ENCODE assay signal across 15 mouse cellular contexts in genomic region chr6:30332262-30332661, GRCm38 (mm10). TPM values are rescaled to one million over a fixed set of nuclear protein-coding genes. Genes with fewer than 3 reads are reported as not detected.
DNase-seq lines count a peak whose midpoint lies in the region; ATAC-seq and TF ChIP-seq lines count a peak whose summit lies in the region.
"Had no signal": no experiment of that assay in that cellular context is flagged by ENCODE, and none has a peak within 500 bp of the region (broad histone marks: within the 10 kb centered on the region; RNA-seq: fewer than 3 reads in every experiment).

No protein-coding gene starts in this region.

- 48% methylated on average over 4 of the region's 4 CpGs for WGBS in lung, postnatal 0 days
- 43% methylated on average over 4 of the region's 4 CpGs for WGBS in embryonic facial prominence, embryonic 10.5 days
- WGBS in intestine, embryonic 14.5 days, result 51% methylated on average over 4 of the region's 4 CpGs
- WGBS in hindbrain, embryonic 13.5 days, result 72% methylated on average over 4 of the region's 4 CpGs

- no peak overlapping the region for H3K9ac ChIP-seq in lung, postnatal 0 days (replicated peaks; ENCODE audit: low read depth)
- H3K9ac ChIP-seq in intestine, embryonic 14.5 days (ENCODE audit: low read length), result no peak overlapping the region
- no peak overlapping the region for H3K9ac ChIP-seq in hindbrain, embryonic 13.5 days
- H3K9ac ChIP-seq: hindbrain, embryonic 14.5 days had no signal

- H3K27ac ChIP-seq in lung, postnatal 0 days (ENCODE audit: low read length), result no peak overlapping the region
- H3K27ac ChIP-seq in embryonic facial prominence, embryonic 10.5 days (replicated peaks), result peak overlapping the region; percentile 19; the same call in 1 of the 2 replicates
- peak overlapping the region; percentile 47; the same call in 1 of the 2 replicates for H3K27ac ChIP-seq in intestine, embryonic 14.5 days (ENCODE audit: low read depth)
- H3K27ac ChIP-seq in hindbrain, embryonic 13.5 days, result no peak overlapping the region
- H3K27ac ChIP-seq: hindbrain, embryonic 14.5 days had no signal

- TF ChIP-seq CTCF in lung, postnatal 0 days (IDR thresholded peaks at IDR 0.05), result no peak

- no peaks in the 10 kb centered on the region for H3K27me3 ChIP-seq in lung, postnatal 0 days (replicated peaks; ENCODE audit: insufficient read depth, low read length)
- H3K27me3 ChIP-seq in embryonic facial prominence, embryonic 10.5 days (replicated peaks; ENCODE audit: low read depth, poor library complexity, severe bottlenecking), result no peaks in the 10 kb centered on the region
- no peaks in the 10 kb centered on the region for H3K27me3 ChIP-seq in intestine, embryonic 14.5 days (replicated peaks; ENCODE audit: control insufficient read depth, insufficient read depth, low read length)
- no peaks in the 10 kb centered on the region for H3K27me3 ChIP-seq in hindbrain, embryonic 13.5 days
- H3K27me3 ChIP-seq: Patski had no signal

- no peaks in the 10 kb centered on the region for H3K36me3 ChIP-seq in lung, postnatal 0 days (ENCODE audit: insufficient read depth, low read length)
- no peaks in the 10 kb centered on the region for H3K36me3 ChIP-seq in embryonic facial prominence, embryonic 10.5 days (replicated peaks)
- no peaks in the 10 kb centered on the region for H3K36me3 ChIP-seq in intestine, embryonic 14.5 days (ENCODE audit: control insufficient read depth, insufficient read depth, low read length)
- H3K36me3 ChIP-seq in hindbrain, embryonic 13.5 days, result no peaks in the 10 kb centered on the region

- no peak overlapping the region for H3K4me2 ChIP-seq in lung, postnatal 0 days (replicated peaks; ENCODE audit: low read depth, low read length)
- H3K4me2 ChIP-seq in intestine, embryonic 14.5 days (ENCODE audit: low read length), result no peak overlapping the region
- H3K4me2 ChIP-seq in hindbrain, embryonic 13.5 days, result no peak overlapping the region
- H3K4me2 ChIP-seq: hindbrain, embryonic 14.5 days; liver, embryonic 11.5 days had no signal

- H3K4me3 ChIP-seq in lung, postnatal 0 days (ENCODE audit: low read depth, low read length), result no peak overlapping the region
- H3K4me3 ChIP-seq in embryonic facial prominence, embryonic 10.5 days, result no peak overlapping the region
- H3K4me3 ChIP-seq in intestine, embryonic 14.5 days (ENCODE audit: low read depth, low read length), result no peak overlapping the region
- H3K4me3 ChIP-seq in hindbrain, embryonic 13.5 days, result no peak overlapping the region

- H3K4me1 ChIP-seq in lung, postnatal 0 days (ENCODE audit: insufficient read depth, low read depth, low read length), result peaks cover 5% of the 10 kb centered on the region; the same call in 1 of the 2 replicates
- H3K4me1 ChIP-seq in embryonic facial prominence, embryonic 10.5 days, result peaks cover 9% of the 10 kb centered on the region
- 0 out of 2 replicates have a peak, but pooled peaks cover 4% of the 10 kb centered on the region for H3K4me1 ChIP-seq in intestine, embryonic 14.5 days (replicated peaks; ENCODE audit: control insufficient read depth, insufficient read depth, low read length)
- H3K4me1 ChIP-seq in hindbrain, embryonic 13.5 days (replicated peaks), result no peaks in the 10 kb centered on the region

- no peaks in the 10 kb centered on the region for H3K9me3 ChIP-seq in lung, postnatal 0 days (ENCODE audit: low read length)
- H3K9me3 ChIP-seq in embryonic facial prominence, embryonic 10.5 days, result no peaks in the 10 kb centered on the region
- no peaks in the 10 kb centered on the region for H3K9me3 ChIP-seq in intestine, embryonic 14.5 days (ENCODE audit: control insufficient read depth, low read length)
- H3K9me3 ChIP-seq in hindbrain, embryonic 13.5 days, result no peaks in the 10 kb centered on the region

- peak; percentile 16 for DNase-seq in lung, postnatal 0 days (ENCODE audit: low spot score)
- no peak for DNase-seq in lung, postnatal 4 days
- peak; percentile 28 for DNase-seq in embryonic facial prominence, embryonic 10.5 days (ENCODE audit: low spot score)
- DNase-seq in intestine, embryonic 14.5 days (ENCODE audit: low spot score), result no peak
- DNase-seq in liver, result no peak
- no peak for DNase-seq in layer of hippocampus, postnatal 10 days (ENCODE audit: low spot score in 2 of 2)
- DNase-seq: heart, postnatal 10 days; kidney, postnatal 14 days; thymus, adult 2 months had no signal

- TF ChIP-seq EP300 in lung, postnatal 0 days (IDR thresholded peaks at IDR 0.05), result no peak

- no peak for ATAC-seq in lung, postnatal 0 days
- peak; percentile 27; the same call in 1 of the 2 replicates for ATAC-seq in intestine, embryonic 14.5 days (replicated peaks; ENCODE audit: low FRiP score, low TSS enrichment, low read depth)
- ATAC-seq in hindbrain, embryonic 13.5 days (ENCODE audit: low FRiP score), result no peak
- ATAC-seq: forebrain, embryonic 16.5 days; midbrain, embryonic 16.5 days; Patski had no signal

RNA-seq across cellular contexts. Expression of gene Ube2h, which starts 27.9 kb away (rescaled TPM):
- 34.5 and 40.3 TPM in 2 replicates for polyA plus RNA-seq in lung, postnatal 0 days (2015; fragmentation: Nextera tagmentation; extraction: Ambion mirVana)
- polyA plus RNA-seq in embryonic facial prominence, embryonic 10.5 days (2016; fragmentation: Nextera tagmentation; extraction: Ambion mirVana), result 34.0 and 35.4 TPM in 2 replicates
- 50.5 and 50.8 TPM in 2 replicates for polyA plus RNA-seq in intestine, embryonic 14.5 days (2014; fragmentation: Nextera tagmentation; extraction: Ambion mirVana)
- polyA plus RNA-seq in hindbrain, embryonic 13.5 days (2015; fragmentation: Nextera tagmentation; extraction: Ambion mirVana), result 58.1 and 61.0 TPM in 2 replicates
- 10 to 100 TPM; 94.0 to 96.5 TPM for total RNA-seq in layer of hippocampus, postnatal 10 days (2021)

RNA-seq across cellular contexts. Expression of gene Zc3hc1, which starts 58.6 kb away (rescaled TPM):
- 22.9 and 23.6 TPM in 2 replicates for polyA plus RNA-seq in lung, postnatal 0 days (2015; fragmentation: Nextera tagmentation; extraction: Ambion mirVana)
- 84.6 and 90.8 TPM in 2 replicates for polyA plus RNA-seq in embryonic facial prominence, embryonic 10.5 days (2016; fragmentation: Nextera tagmentation; extraction: Ambion mirVana)
- polyA plus RNA-seq in intestine, embryonic 14.5 days (2014; fragmentation: Nextera tagmentation; extraction: Ambion mirVana), result 50.4 and 58.4 TPM in 2 replicates
- 64.9 and 71.4 TPM in 2 replicates for polyA plus RNA-seq in hindbrain, embryonic 13.5 days (2015; fragmentation: Nextera tagmentation; extraction: Ambion mirVana)
- total RNA-seq in layer of hippocampus, postnatal 10 days (2021), result 10 to 100 TPM; 27.4 to 27.6 TPM

Comparison
In these comparisons a context has a peak if more than half of its experiments do, and no peak if none do; other contexts are left out.
1. DNase-seq: peak in lung, postnatal 0 days (single experiment) and embryonic facial prominence, embryonic 10.5 days (single experiment); none in lung, postnatal 4 days (0 of 2), intestine, embryonic 14.5 days (single experiment), liver (single experiment) and layer of hippocampus, postnatal 10 days (0 of 2).
2. H3K27ac ChIP-seq: peak in embryonic facial prominence, embryonic 10.5 days (single experiment) and intestine, embryonic 14.5 days (single experiment); none in lung, postnatal 0 days (single experiment) and hindbrain, embryonic 13.5 days (single experiment).